Mouse (Mus musculus) layer of hippocampus, postnatal 36 days (tissue): ENCODE data around the gene Pygm. TPM values are rescaled to one million over a fixed set of nuclear protein-coding genes. Genes with fewer than 3 reads are reported as not detected.

ENCODE experiments used
- DNase-seq, 2 experiments: peaks; one replicate each; pipeline ENCODE4 v3.0.0; 2022
- microRNA-seq, 2 experiments: library from miRNA; unstranded; fragments of <30 nt; microRNA quantifications; one replicate each; pipeline ENCODE4 v1.2.0; 2021
- total RNA-seq, 2 experiments: library from RNA; stranded (reverse); gene quantifications; 2 replicates each; pipeline ENCODE4 v1.2.3; 2021

Gene Pygm
- total RNA-seq, 2 experiments from 2014 or later, result 18.3 to 22.1 TPM

DNA sequence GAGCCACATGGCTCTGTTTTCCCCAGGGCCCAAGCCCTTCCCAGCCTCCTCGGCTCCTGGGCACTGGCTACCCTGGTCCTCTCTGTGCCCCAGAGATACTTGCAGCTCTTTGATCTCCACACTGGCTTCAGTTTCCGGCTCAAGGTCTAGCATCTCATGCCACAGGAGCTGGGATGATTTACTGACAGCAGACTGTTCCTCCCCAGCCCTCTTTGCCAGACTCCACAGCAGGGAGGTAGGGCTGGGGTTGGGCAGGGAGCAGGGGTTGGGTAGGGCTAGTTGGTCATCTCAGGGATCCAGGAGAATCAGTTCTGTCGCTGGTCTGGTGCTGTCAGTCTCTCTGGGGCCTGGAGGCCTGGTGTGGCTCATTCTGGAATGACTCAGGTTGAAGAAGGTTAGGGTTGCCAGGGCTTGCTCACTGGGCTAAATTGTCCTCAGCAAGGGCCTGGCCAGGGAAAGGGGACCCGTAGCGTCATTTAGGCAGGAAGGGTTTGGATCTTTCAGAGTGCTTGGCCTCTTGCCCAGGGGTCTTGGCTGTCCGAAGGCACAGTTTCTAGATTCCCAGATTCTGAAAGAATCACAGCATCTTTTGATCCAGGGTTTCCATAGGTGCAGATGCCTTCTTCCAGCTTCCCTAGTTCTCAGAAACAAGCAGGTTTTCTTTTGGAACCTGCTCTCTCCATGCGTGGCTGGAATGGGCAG lies 62.7 kb downstream of the Pygm start:
- no peak for DNase-seq

Small RNA genes within 50 kb of the gene (microRNA-seq; reads per million reads assigned to microRNA genes)
- 2.3 to 3.9 reads per million in 2 experiments for gene Mir6989

Other genes with a start within 250 kb of the Pygm start
- under 1 TPM; 0.28 to 0.60 TPM for gene Batf2, start 243.4 kb upstream of the Pygm start, total RNA-seq
- 10 to 100 TPM; 69.1 to 73.2 TPM for gene Arl2, start 242.9 kb upstream of the Pygm start, total RNA-seq
- not detected for gene Majin, start 200.0 kb upstream of the Pygm start, total RNA-seq
- gene Gpha2, start 158.0 kb upstream of the Pygm start, total RNA-seq, result not detected
- gene Ppp2r5b, start 148.5 kb upstream of the Pygm start, total RNA-seq, result 100 to 1,000 TPM; 135 to 137 TPM
- 10 to 100 TPM; 31.3 to 34.0 TPM for gene Atg2a, start 142.7 kb upstream of the Pygm start, total RNA-seq
- gene Ehd1, start 107.7 kb upstream of the Pygm start, total RNA-seq, result 10 to 100 TPM; 72.8 to 82.2 TPM
- gene Cdc42bpg, start 77.9 kb upstream of the Pygm start, total RNA-seq, result 1 to 10 TPM; 4.3 to 6.9 TPM
- gene Men1, start 49.4 kb upstream of the Pygm start, total RNA-seq, result 10 to 100 TPM; 63.3 to 69.8 TPM
- 10 to 100 TPM; 74.9 to 87.7 TPM for gene Map4k2, start 43.3 kb upstream of the Pygm start, total RNA-seq
- gene Sf1, start 20.7 kb upstream of the Pygm start, total RNA-seq, result 100 to 1,000 TPM; 188 to 222 TPM
- gene Rasgrp2, start 14.9 kb downstream of the Pygm start, total RNA-seq, result 10 to 100 TPM; 23.8 to 34.5 TPM
- 100 to 1,000 TPM; 399 to 414 TPM for gene Nrxn2, start 34.3 kb downstream of the Pygm start, total RNA-seq
- gene Slc22a12, start 158.6 kb downstream of the Pygm start, total RNA-seq, result under 1 TPM; 0.40 to 0.71 TPM